Mouse (Mus musculus) MEL-GATA-1-ER (cell line): ENCODE measurements around the gene Arl15.

Experiments used
- DNase-seq: peaks from one replicate; pipeline ENCODE4 v3.0.0-alpha.2; 2012; ENCODE audit warnings: low read depth; ENCODE audit errors: extremely low read depth

The Arl15 gene

DNA sequence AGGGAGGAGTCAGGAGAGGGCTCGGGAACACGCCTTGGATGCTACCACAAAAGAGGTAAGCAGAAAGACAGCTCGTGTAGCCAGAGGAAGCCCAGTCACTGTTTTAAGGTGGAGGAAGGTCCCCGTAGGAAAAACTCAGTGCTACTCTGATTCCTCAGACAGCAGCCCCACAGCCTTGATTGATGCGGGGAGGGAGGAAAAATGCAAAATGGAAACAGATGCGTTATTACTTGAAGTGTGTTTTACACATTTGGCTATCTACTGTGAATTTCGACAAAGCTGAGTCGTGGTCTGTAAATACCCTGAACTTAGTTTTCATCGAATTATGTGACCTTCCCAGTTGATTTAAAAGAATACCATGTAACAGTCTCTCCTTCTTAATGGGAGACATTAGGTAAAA is 296.9 kb downstream of the Arl15 start:
- DNase-seq = no peak

DNA sequence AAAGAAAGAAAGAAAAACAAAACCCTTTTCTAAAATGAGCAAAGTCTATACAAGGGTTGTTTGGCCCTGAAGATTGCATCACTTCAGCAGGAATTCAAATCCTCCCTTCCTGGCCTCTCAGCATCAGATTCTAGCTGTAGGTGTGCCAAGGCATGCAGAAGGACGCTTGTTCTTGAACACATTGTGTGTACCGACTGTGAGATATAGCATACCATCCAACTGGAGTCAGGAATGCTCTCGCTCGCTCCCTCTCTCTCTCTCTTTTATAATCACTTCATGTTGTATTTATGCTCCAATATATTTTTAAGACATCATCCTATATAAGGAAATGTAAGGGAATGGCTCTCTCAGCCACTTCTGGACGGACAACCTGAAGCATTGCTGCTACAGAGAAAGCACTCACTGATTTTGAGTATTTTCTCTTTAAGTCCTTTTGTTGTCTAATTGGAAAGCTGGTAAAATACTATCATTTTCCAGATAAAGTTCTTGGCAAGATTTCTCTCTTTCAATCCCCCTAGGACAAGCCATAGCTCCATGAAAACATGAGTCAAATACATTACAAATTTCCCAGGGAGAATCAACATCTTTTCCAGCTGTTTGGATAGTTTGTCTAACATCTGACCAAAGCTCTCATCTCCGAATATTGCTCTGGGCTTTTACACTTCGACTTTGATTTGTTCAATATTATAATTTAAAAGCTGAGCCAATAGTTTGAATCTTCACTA is 300.0 kb downstream of the Arl15 start:
- DNase-seq = no peak

DNA sequence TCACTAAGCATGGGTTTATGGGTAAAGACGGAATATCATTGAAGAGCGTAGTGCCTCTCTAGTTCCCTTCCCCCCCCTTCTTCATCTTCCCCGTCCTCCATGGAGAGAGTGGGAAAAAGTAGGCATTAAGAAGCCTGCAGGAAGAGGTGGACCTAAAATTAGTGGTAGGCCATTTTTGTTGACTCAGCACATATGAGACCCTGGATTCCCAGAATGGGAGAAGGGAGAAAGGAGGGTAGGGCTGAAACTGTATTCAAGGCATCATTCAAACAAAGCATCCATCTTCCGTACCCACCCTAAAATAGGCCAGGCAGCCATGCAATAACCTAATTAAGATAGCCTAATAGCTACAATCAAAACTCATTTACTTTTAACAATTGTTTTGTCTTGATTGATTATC is 301.1 kb downstream of the Arl15 start:
- DNase-seq = no peak

DNA sequence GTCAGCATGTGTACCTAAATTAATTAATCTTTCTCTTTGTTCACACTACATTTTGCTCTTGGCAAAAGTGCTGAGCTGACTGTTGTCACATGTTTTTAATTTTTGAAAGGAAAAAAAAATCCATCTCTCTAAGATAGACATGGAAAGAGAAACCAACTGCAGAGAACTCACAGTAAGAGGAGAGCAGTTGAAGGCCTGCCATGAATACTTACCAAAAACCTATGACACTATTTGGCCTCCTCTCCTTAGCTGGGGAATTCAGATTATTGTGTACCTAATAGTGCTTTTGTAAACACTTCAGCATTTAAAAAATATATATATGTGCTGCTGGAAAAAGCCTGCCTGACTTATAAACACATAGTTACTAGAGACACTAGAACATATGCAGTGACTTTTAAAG is 302.1 kb downstream of the Arl15 start:
- no peak for DNase-seq

DNA sequence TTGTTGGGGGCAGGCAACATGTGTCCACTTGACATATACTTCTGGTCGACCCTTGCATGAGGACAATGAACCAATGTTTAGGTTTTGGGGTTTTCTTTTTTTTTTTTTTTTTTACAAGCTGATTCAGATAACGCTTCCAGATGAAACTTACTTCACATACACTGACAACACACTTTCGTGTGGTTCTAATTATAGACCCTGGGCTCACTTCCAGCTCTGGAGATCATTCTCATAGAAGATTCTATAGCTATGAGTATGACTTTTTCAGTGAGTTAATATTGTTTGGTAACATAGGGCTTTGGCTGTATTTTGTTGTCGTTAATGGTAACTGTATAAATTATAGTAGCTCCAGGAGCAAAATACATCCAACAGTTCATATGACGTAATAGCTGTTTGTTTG is 306.9 kb downstream of the Arl15 start:
- no peak for DNase-seq

DNA sequence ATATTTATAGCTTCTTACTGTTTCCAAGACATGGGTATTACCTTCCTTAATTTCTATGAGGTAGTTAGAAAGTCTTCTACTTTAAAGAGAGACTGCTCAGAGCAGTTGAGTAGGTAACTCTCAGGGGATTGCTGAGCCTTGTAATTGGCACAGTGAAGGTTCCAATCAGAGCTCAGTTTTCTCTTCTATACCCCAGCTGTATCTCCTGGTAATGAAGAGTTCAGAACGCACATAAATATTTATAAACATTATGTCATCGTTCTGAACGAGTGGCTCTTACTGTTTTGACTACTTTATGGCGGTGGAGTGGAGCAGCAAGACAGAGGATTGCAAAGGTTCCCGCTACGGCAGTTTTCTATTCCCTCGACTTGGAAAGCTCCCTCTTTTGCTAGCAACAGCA is 311.8 kb downstream of the Arl15 start:
- DNase-seq = no peak

DNA sequence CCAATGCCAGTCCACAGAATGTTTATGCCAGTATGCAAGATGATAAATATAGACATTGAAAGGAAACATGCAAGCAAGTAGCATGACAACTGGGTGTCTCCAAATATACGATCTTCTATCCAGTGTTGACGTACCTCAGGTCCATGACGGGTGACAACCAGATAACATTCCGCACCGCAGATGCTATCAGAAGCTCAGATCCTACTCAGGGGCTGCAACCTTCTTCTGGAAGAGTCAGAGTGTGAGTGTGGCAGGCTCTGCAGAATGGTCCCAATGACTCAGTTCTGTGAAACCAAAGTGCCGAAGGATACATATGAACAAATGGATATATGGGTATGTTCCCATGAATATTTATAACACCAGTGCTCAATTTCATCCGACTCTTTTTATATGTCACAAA is 313.2 kb downstream of the Arl15 start:
- DNase-seq = no peak

DNA sequence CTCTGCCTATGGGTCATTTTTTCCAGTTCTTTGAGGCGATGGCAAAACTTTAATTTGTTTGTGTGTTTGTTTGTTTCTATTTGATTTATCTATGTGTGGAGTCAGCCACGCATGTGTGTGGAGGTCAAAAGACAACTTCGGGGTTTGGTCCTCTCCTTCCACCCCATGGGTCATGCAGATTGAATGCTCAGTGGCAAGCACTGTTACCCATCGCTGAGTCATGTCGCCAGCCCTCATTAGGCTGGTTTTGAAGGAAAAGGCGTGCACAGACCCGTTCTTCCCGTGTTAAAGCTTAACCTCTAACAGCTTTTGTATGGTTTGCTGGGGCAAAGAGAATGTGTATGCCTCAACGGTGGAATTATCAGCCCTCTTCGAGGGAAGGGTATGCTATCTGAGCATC is 315.1 kb downstream of the Arl15 start:
- DNase-seq = no peak

DNA sequence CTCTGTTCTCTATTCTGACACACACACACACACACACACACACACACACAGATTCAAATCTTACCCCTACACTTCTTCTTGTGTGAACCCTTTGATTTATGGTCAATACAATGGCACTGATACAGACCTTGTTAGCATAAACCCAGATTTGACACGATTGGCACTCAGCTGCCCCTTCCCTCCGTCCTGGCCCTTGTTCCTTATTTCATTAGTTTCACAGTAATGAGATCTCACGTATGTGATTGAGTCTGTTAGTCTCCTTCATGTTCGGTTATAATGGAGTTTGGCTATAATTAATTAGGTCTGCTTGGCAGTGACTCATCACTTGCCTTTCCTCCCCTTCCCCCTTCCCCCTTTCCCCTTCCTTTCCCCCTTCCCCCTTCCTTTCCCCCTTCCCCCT is 315.5 kb downstream of the Arl15 start:
- DNase-seq = no peak

DNA sequence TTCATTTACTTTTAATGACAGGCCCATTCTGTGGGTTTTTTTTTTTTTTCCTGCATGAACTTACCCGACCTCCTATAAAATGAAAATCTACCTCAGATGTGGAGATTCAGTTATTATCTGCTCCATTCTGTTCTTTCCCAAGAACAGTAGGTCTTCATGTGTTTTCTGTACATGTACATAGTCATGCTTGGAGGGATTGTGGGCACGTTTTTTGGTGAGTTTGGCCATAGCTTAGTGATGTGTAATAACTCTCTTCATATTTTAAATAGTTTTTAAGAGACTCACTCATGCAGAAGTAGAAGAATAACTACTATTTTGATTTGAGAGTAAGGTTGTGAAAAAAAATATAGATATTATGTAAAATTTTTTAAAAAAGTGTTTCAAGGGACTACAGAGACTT is 319.2 kb downstream of the Arl15 start:
- DNase-seq = no peak

DNA sequence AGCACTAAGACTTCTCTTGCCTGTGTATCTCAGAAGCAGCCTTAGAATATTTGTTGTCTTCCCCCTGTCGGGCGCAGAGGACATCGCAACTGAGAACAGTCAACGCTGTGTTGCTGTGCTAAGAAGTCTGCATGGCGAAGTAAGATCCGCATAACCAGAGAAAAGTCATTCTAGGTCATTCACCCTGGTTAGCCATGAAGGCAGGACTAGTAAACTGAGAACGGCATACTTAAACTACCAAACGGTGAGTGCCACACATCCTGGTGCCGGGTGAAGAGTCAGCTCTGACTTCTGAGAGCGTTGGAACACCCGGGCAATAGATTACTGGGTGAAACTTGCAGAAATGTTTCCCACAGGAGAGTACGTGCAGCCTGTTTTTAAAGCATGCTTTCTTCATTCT is 320.3 kb downstream of the Arl15 start:
- DNase-seq = no peak

DNA sequence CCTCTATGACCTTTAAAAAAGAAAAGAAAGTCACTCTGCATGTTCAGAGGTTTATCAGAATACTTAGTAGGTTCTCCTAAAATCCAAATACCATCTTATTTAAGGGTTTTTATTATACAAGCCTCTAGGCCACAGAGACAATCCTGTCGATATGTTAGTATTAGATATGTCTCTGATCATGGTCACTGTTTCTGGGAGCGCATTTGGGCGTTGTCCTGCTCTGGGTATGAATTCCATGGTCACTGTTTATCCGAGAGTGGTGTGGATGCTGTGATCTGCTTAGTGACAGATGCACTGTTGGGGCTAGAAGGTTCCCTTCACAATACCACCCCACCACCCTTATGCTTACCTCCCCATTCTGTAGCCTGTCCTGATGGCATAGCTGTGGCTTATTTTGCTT is 320.8 kb downstream of the Arl15 start:
- DNase-seq = no peak

DNA sequence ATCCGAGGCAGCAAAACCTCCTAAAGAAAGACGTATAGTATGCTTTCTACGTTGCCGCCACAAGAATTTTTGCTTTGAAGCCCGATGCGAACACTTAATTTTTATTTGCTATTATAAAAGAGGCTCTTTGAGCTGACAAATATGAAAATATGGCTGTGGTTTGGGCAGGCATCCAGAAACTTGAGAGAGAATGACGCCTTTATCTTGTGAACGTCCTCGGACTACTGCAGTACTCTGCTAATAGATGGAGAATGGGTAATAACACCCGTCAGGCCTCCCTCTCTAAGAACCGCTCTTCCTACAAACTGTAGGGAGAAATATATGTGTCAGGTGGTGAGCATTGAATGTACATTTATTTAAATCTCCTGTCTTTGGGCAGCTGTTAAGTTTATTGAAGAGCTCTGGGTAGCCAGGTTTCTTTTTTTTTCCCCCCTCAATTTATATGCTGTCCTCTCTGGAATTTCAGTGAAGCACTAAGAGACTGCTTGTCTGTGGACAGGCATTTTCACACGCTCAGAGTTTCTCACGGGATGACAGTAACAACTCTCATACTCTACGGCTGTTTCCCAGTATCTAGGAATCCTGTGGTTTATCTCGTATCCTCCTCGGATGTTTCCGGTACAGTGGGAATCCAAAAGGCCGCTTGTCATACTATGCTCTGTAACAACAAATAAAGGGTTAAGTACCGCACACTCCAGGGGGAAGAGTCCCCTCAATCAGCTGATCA is 324.0 kb downstream of the Arl15 start:
- DNase-seq = no peak

DNA sequence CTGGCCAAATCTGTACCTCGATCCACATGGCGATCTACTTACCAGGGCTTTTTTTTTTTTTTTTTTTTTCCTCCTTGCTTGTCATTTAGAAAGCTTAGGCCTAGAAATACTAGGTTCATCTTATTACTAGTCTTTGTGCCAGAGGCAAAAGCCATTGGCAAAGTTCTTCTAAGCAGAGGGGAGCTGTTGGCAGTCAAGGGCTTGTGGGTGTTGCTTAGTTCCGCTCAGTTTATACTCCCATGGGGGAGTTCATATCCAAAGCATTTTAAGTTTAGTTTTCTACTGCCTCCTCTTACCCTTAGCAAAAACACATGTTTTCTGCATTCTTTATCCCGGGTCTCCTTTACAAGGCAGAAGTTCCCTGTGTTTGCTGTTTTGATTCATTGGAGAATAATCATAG is 325.5 kb downstream of the Arl15 start:
- no peak for DNase-seq

DNA sequence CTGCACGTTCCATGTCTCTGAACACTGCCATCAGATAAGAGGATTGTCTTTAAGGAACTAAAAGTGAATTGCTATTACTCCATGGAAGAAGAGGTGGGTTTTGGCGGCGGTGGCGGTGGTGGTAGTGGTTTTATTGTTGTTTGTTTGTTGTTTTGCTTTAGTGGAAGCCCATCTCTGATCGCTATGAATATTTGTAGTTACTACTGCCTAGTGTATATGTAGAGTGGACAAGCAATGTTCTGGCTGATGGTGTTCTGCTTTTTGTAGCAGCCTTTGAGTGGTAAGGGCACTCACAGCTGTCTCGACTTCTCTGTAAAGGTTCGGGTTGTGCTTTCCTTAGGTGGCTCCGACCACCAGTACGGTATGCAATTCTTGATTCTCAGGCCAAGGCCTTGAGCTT is 327.3 kb downstream of the Arl15 start:
- no peak for DNase-seq

DNA sequence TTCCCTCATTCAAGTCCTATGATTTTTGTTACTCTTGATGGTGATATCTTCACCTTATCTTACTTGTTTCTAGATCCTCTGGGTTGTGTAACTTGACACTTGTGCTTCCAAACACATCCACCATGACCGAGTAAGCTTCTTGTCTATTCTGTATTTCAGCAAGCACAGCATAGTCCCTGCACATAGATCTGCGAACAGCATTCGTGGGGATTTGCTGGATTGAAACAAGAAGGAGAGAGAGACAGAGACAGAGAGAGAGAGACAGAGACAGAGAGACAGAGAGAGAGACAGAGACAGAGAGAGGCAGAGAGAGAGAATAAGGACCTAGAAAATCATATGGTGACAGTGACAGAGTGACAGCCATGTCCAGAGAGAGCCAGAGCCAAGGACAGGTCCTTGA is 329.1 kb downstream of the Arl15 start:
- DNase-seq = no peak

DNA sequence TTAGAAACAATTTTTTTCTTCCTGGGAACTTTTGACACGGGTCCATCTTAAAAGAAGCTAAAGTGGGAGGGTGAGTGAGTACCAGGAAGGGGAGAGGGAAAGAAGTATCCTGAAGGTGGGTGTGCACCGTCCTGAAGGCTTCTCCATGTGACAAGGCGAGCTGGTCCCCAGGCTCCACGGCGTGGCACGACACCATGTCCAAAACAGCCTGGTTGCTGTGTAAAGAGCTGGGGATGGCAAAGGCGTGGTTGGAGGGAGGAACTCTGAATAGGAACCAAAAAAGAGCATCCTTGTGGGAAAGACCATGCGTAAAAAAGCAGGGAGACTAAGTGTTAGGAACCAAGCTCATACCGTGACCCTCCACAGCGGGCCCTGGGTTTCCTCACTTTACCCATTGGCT is 330.1 kb downstream of the Arl15 start:
- no peak for DNase-seq

DNA sequence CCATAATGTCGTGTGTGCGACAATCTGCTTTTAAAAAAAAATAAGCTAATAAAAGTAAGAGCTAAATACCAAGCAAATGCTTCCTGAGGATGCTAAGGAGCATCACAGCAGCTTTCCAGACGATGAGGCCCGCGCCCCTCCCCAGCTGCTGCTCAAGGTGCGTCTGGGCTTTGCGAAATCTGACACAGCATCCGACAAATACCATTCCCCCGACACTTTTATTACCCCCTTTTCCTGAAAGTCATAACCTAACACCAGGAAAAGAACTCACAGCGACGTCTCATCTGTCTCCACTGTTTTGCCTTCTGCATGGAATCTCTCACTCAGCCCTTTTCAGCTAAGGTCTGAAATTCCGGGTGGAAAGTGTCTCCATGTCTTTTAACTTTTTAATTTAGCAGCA is 330.7 kb downstream of the Arl15 start:
- no peak for DNase-seq

DNA sequence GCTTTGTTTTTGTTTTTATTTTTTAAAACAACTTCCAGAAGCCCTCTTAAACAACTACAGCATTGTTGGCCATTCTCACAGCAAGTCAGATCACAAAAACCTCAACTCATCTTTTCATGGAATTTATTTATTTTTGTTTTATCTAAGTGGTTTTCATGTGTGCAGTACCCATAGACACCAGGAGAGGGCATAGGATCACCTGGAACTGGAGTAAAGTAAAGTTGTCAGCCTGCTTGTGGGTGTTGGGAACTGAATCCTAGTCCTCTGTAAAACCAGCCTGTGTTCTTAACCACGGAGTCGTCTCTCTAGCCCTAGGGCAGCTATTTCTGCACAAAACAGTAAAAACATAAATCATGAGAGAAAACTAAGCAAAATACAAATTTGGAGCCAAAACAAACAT is 334.1 kb downstream of the Arl15 start:
- DNase-seq = no peak

DNA sequence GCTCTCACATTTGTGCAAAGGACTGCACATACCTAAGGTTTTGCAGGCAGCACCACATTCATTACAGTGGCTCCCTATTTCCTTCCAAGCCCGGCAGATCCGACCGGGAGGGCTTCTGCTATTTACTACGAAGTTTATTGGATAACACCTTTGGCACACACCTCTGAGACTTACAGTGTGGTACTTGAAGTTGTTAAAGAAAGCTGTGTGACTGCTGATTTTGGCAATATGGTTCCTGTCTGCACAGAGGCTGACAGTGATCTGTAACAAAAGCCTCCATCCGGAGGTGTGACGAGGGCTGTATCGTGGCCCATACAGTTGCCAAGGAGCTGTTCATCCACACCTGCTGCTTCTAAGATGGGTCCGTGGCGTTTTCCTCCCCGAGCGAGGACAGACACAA is 335.7 kb downstream of the Arl15 start:
- DNase-seq = no peak

DNA sequence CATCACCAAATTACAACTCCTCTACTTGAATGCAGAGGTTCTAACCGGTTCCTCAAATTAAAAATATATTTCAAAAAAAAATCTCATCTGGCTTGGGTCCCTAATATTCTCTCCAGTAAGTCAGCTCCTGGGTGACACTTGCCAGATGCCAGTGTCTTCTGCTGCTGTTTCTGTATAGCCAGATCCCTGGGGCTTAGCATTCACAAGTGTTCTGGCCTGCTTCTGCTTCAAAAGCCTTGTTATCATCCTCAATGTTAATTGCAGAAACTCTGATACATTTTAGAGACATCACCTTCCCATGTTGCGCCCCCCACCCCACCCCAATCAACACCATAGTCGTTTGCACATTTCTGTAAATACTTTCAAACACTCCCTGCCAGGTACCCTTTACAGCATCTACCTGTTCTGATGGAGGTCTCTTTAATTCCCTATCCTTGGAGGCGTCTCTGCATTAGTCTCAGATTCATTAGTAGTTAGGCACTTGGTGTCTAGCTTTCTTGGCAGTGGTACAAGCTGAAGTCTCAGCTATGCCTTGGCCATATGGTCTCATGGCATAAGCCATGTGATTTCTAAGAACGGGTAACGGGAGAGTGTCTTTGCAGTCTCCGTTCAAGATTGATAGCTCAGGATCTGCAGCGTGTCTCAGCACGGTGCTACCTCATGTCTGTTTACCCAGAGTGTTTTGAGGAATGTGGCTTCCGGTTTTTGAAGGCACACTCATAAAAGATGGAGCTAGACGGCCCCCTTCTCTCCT is 336.4 kb downstream of the Arl15 start:
- no peak for DNase-seq

DNA sequence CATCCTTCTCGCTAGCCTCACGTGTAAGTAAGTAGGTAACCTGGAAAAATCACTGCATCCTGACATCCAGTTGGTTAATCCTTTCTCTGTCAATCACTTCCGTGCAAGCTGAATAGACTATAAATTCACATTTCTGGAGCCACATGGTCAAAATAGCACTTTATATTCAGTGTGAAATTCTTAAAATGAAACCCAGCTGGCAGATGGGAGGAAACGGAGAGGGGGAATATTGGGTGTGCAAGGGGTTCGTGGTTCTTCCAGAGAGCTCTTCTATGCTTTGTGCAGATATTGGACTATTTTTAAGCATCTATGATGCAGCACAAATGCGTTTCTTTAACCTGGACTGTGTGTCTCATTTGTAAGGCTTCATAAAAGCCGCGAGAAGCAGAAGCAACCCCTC is 344.6 kb downstream of the Arl15 start:
- no peak for DNase-seq

DNA sequence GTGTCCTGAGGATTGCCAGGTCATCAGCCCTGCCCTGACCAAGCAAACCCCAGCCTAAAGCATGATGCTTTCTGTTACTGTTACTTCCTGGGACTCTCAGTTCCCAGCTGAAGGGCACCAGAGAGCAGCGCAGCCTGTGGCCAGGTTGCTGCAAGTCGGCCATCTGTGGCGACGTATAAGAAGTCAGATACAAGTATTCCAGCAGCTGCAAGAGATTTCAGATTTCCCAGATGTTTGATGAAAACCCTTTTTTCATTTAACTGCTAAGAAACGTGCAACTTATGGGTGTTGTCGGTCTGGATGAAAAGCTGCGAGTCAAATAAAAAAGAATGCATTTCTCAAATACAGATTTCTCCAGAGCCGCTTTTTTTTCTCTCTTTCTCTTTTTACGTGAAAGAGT is 345.3 kb downstream of the Arl15 start:
- no peak for DNase-seq
